Mouse (Mus musculus) adrenal gland, postnatal 10 days (tissue): ENCODE data around the gene Esr1. TPM values are rescaled to one million over a fixed set of nuclear protein-coding genes. Genes with fewer than 3 reads are reported as not detected.
"Not testable (repeated sequence)": the region's sequence is repeated elsewhere in the genome, so short reads cannot be mapped to it uniquely, and the experiment has no call there.

Experiments used
- DNase-seq: peaks from one replicate; pipeline ENCODE4 v3.0.0; 2021; ENCODE audit warnings: mixed read lengths
- total RNA-seq, 2 experiments: library from RNA; stranded (reverse); gene quantifications; 2 replicates each; pipeline ENCODE4 v1.2.3; 2021

The Esr1 gene
- total RNA-seq, 2 experiments from 2014 or later = 16.2 to 24.5 TPM

GRCm38 (mm10) chr10:4619426-4619825 lies 8.0 kb downstream of the Esr1 start:
- DNase-seq = not testable (repeated sequence)

GRCm38 (mm10) chr10:4620596-4621504 lies 9.5 kb downstream of the Esr1 start:
- DNase-seq = peak; percentile 74

- DNase-seq = peak; percentile 35
These were observed 10.1 kb downstream of the Esr1 start for GRCm38 (mm10) chr10:4621505-4621815.

- no peak for DNase-seq
These were observed 11.9 kb downstream of the Esr1 start for GRCm38 (mm10) chr10:4623319-4623718.

GRCm38 (mm10) chr10:4624581-4624980 lies 13.2 kb downstream of the Esr1 start:
- DNase-seq = no peak

GRCm38 (mm10) chr10:4625300-4625699 lies 13.9 kb downstream of the Esr1 start:
- DNase-seq = no peak

GRCm38 (mm10) chr10:4626432-4626831 lies 15.0 kb downstream of the Esr1 start:
- DNase-seq = peak; percentile 25

GRCm38 (mm10) chr10:4626996-4627395 lies 15.6 kb downstream of the Esr1 start:
- DNase-seq = no peak

- DNase-seq = no peak
These were observed 16.0 kb downstream of the Esr1 start for GRCm38 (mm10) chr10:4627415-4627814.

- DNase-seq = no peak
These were observed 17.9 kb downstream of the Esr1 start for GRCm38 (mm10) chr10:4629314-4629713.

GRCm38 (mm10) chr10:4632211-4632704 lies 20.9 kb downstream of the Esr1 start:
- no peak for DNase-seq

GRCm38 (mm10) chr10:4633287-4634030 lies 22.1 kb downstream of the Esr1 start:
- no peak for DNase-seq

GRCm38 (mm10) chr10:4635740-4636139 lies 24.3 kb downstream of the Esr1 start:
- DNase-seq = no peak

- DNase-seq = no peak
These were observed 34.7 kb downstream of the Esr1 start for GRCm38 (mm10) chr10:4646074-4646473.

- no peak for DNase-seq
These were observed 35.5 kb downstream of the Esr1 start for GRCm38 (mm10) chr10:4646851-4647250.

GRCm38 (mm10) chr10:4665380-4665779 lies 54.0 kb downstream of the Esr1 start:
- no peak for DNase-seq

GRCm38 (mm10) chr10:4667006-4667405 lies 55.6 kb downstream of the Esr1 start:
- no peak for DNase-seq

GRCm38 (mm10) chr10:4670053-4670452 lies 58.7 kb downstream of the Esr1 start:
- DNase-seq = no peak

GRCm38 (mm10) chr10:4671876-4672275 lies 60.5 kb downstream of the Esr1 start:
- peak; percentile 33 for DNase-seq

- DNase-seq = no peak
These were observed 62.0 kb downstream of the Esr1 start for GRCm38 (mm10) chr10:4673311-4673816.

- DNase-seq = peak; percentile 50
These were observed 63.7 kb downstream of the Esr1 start for GRCm38 (mm10) chr10:4674983-4675592.

GRCm38 (mm10) chr10:4683106-4683505 lies 71.7 kb downstream of the Esr1 start:
- DNase-seq = peak; percentile 39
